Mouse (Mus musculus): ENCODE data around the gene Fbxl16. TPM values are rescaled to one million over a fixed set of nuclear protein-coding genes. Genes with fewer than 3 reads are reported as not detected.

Fbxl16 gene
- total and polyA plus RNA-seq, 3 experiments, result not detected

GRCm38 (mm10) chr17:25792615-25793014 is 16.3 kb upstream of the Fbxl16 start, which contains the start of gene Fam173a (continued):
- TF ChIP-seq NRF1 (IDR thresholded peaks at IDR 0.05; ENCODE audit: low read depth, low read length) (no peak), BHLHE40 (IDR thresholded peaks at IDR 0.05; ENCODE audit: low read depth, low read length) (no peak; the same call in 1 of the 2 replicates), CHD2 (IDR thresholded peaks at IDR 0.05; ENCODE audit: low read length) (no peak; the same call in 1 of the 2 replicates), POLR2A (IDR thresholded peaks at IDR 0.05; ENCODE audit: low read depth, low read length) (no peak), MAFK (IDR thresholded peaks at IDR 0.05; ENCODE audit: insufficient replicate concordance, low read length) (no peak), ETS1 (conservative IDR thresholded peaks at IDR 0.05; ENCODE audit: low read depth, low read length) (no peak)

DNA sequence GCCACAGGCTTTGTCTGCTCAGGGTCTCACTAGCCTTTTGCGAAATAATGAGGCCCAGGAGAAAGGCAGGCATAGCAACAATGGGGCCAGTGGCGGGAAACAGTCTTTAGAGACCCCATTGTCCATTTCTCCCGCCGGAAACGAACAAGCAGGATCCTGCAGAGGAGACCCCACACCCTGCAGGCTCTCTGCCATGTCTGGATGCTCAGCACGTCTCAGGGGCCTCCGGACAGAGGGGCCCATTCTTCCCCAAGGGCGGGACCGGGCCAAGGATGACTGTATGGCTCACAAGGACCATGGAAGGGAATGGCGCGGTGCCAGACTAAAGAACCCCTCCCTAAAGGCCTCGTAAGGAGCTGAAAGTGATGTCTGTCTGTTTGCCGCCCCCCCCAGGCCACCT is 14.7 kb upstream of the Fbxl16 start:
- no peak overlapping the region for H3K4me3 ChIP-seq (replicated peaks in 1 of 3; ENCODE audit: low read depth in 2 of 3, low read length in 2 of 3, poor library complexity in 1 of 3)
- peaks cover 2% of the 10 kb centered on the region for H3K9me3 ChIP-seq (replicated peaks; ENCODE audit: low read length)
- no peak overlapping the region for H3K27ac ChIP-seq (ENCODE audit: insufficient read depth, low read depth)
- in situ Hi-C loops (cut with MboI; ENCODE audit: low pct_ligation_motif_present, low pct_unique_long_range_greater_than_20kb, low sequenced_read_pairs), result loop anchor here (10.0 kb wide), 1 partner anchor 59 kb away; the partner anchor contains the start of gene Mslnl
- DNase-seq (ENCODE audit: extremely low read depth), result no peak
- H3K27me3 ChIP-seq (replicated peaks), result peaks cover 12% of the 10 kb centered on the region
- peaks cover 14 to 35% of the 10 kb centered on the region in 2 experiments for H3K4me1 ChIP-seq (ENCODE audit: control insufficient read depth in 1 of 2, insufficient read depth in 2 of 2)
- H3K4me2 ChIP-seq (ENCODE audit: insufficient read depth, low read depth, poor library complexity, severe bottlenecking), result no peak overlapping the region
- no peak overlapping the region for H3K9ac ChIP-seq (ENCODE audit: insufficient read depth, low read depth)
- H3K79me2 ChIP-seq (replicated peaks; ENCODE audit: control insufficient read depth, extremely low read depth, insufficient read depth, poor library complexity, severe bottlenecking), result 0 out of 2 replicates have a peak, but pooled peaks cover 3% of the 10 kb centered on the region
- dilution Hi-C loops (cut with MboI; ENCODE audit: extremely low pct_ligation_motif_present, extremely low pct_unique_long_range_greater_than_20kb, low sequenced_read_pairs), result no loop called here
- peaks cover 4 to 23% of the 10 kb centered on the region in 2 experiments for H3K36me3 ChIP-seq (replicated peaks in 1 of 2; ENCODE audit: control insufficient read depth in 1 of 2, insufficient read depth in 1 of 2, low read length in 1 of 2)
- TF ChIP-seq USF1 (IDR thresholded peaks at IDR 0.05; ENCODE audit: low read depth, low read length) (no peak), MAZ (IDR thresholded peaks at IDR 0.05; ENCODE audit: low read depth, low read length) (no peak), UBTF (IDR thresholded peaks at IDR 0.05; ENCODE audit: low read depth, low read length) (no peak), JUND (conservative IDR thresholded peaks at IDR 0.05; ENCODE audit: low read depth, low read length) (no peak), JUN (IDR thresholded peaks at IDR 0.05; ENCODE audit: insufficient read depth, low read depth, low read length) (no peak), HCFC1 (IDR thresholded peaks at IDR 0.05; ENCODE audit: low read depth, low read length) (no peak), KAT2A (IDR thresholded peaks at IDR 0.05; ENCODE audit: insufficient replicate concordance, low read length) (no peak), IRF4 (IDR thresholded peaks at IDR 0.05; ENCODE audit: low read depth, low read length) (no peak), ZKSCAN1 (IDR thresholded peaks at IDR 0.05; ENCODE audit: borderline replicate concordance, low read depth, low read length) (no peak), PAX5 (IDR thresholded peaks at IDR 0.05; ENCODE audit: low read length) (no peak), SIN3A (IDR thresholded peaks at IDR 0.05; ENCODE audit: low read length) (no peak), POLR2A (IDR thresholded peaks at IDR 0.05; ENCODE audit: low read depth, low read length) (no peak), ZC3H11A (IDR thresholded peaks at IDR 0.05; ENCODE audit: low read depth, low read length) (no peak), BHLHE40 (IDR thresholded peaks at IDR 0.05; ENCODE audit: low read depth, low read length) (no peak), NRF1 (IDR thresholded peaks at IDR 0.05; ENCODE audit: low read depth, low read length) (no peak), CTCF (conservative IDR thresholded peaks at IDR 0.05 in 1 of 2, IDR thresholded peaks at IDR 0.05 in 1 of 2; ENCODE audit: low read depth in 2 of 2, low read length in 2 of 2) (no peak)

Data from CH12.LX (cell line).